Mouse (Mus musculus): ENCODE data around the gene Ap3d1. TPM values are rescaled to one million over a fixed set of nuclear protein-coding genes. Genes with fewer than 3 reads are reported as not detected.

The Ap3d1 gene
- polyA plus RNA-seq, 2 experiments, result 20.1 to 26.2 TPM

DNA sequence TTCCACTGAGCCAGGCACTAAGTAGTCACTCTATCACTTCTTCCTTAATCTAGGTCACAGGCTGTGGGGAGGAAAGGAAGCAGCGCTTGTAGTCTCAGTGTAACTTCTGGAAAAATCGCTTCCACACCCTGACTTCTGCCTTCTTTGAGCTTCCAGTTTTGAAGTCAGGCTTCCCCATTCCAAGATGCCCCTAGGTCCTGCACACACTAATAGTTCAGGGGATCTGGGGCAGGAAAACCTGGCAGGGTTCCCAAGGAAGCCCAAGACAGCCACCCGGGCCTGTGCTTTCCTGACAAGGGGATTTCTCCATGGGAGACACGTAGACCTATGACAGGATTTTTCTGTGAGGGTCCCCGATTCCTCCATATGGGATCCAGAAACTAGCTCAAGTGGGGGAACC, 918 bp downstream of the Ap3d1 start:
- TF ChIP-seq CTCF (IDR thresholded peaks at IDR 0.05; ENCODE audit: low read depth), result no peak
- TF ChIP-seq EP300 (IDR thresholded peaks at IDR 0.05; ENCODE audit: low read depth), result no peak
- peaks cover 24 to 32% of the 10 kb centered on the region in 2 experiments for H3K4me1 ChIP-seq (replicated peaks; ENCODE audit: control insufficient read depth in 2 of 2, insufficient read depth in 2 of 2, low read length in 1 of 2)
- WGBS (ENCODE audit: insufficient replicate concordance), result 9% methylated on average over 5 of the region's 5 CpGs

DNA sequence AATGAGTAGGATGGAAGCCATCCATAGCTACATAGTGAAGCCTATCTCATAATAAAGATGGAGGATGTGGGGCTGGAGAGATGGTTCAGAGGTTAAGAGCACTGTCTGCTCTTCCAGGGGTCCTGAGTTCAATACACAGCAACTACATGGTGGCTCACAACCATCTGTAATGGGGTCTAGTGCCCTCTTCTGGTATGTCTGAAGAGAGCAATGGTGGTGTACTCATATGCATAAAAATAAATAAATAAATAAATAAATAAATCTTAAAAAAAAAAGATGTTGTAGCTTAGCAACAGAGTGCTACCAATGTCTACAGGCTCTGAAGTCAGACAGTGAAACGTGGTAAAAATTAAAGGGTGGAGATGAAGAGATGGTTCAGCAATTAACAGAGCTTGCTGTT, 3.4 kb downstream of the Ap3d1 start:
- H3K27me3 ChIP-seq (ENCODE audit: control insufficient read depth, insufficient read depth, low read length), result no peaks in the 10 kb centered on the region
- H3K4me1 ChIP-seq (replicated peaks; ENCODE audit: control insufficient read depth in 2 of 2, insufficient read depth in 2 of 2, low read length in 1 of 2), result peaks cover 16 to 22% of the 10 kb centered on the region in 2 experiments
- TF ChIP-seq CTCF (IDR thresholded peaks at IDR 0.05; ENCODE audit: low read depth) (peak; percentile 25; the same call in 1 of the 2 replicates), EP300 (IDR thresholded peaks at IDR 0.05; ENCODE audit: low read depth) (no peak)
- DNase-seq (ENCODE audit: low read depth in 3 of 3, low spot score in 3 of 3) (no peak), ATAC-seq (ENCODE audit: insufficient read depth) (no peak)
- H3K9me3 ChIP-seq (ENCODE audit: control insufficient read depth, low read length), result no peaks in the 10 kb centered on the region
- 47% methylated on average over 1 of the region's 1 CpGs for WGBS (ENCODE audit: insufficient replicate concordance)
- no peak overlapping the region for H3K27ac ChIP-seq
- no peak overlapping the region for H3K4me2 ChIP-seq (ENCODE audit: low read depth)
- no peak overlapping the region for H3K4me3 ChIP-seq (ENCODE audit: insufficient read depth in 1 of 2, low read depth in 2 of 2, low read length in 2 of 2)
- H3K9ac ChIP-seq (replicated peaks), result no peak overlapping the region
- no peaks in the 10 kb centered on the region; the same call in 1 of the 2 replicates for H3K36me3 ChIP-seq (replicated peaks; ENCODE audit: control insufficient read depth, insufficient read depth, low read depth)

More for the DNA sequence above, 918 bp downstream of the Ap3d1 start:
- Histone ChIP-seq H3K9ac (replicated peaks) (peak overlapping the region; percentile 96), H3K27me3 (ENCODE audit: control insufficient read depth, insufficient read depth, low read length) (no peaks in the 10 kb centered on the region), H3K27ac (peak overlapping the region; percentile 59), H3K4me2 (ENCODE audit: low read depth) (peak overlapping the region; percentile 99), H3K9me3 (ENCODE audit: control insufficient read depth, low read length) (no peaks in the 10 kb centered on the region), H3K36me3 (replicated peaks; ENCODE audit: control insufficient read depth, insufficient read depth, low read depth) (no peaks in the 10 kb centered on the region; the same call in 1 of the 2 replicates), H3K4me3 (ENCODE audit: insufficient read depth in 1 of 2, low read depth in 2 of 2, low read length in 2 of 2) (peak overlapping the region; percentile 78 to 98)
- DNase-seq (ENCODE audit: low read depth in 3 of 3, low spot score in 3 of 3) (no peak), ATAC-seq (ENCODE audit: insufficient read depth) (no peak)

DNA sequence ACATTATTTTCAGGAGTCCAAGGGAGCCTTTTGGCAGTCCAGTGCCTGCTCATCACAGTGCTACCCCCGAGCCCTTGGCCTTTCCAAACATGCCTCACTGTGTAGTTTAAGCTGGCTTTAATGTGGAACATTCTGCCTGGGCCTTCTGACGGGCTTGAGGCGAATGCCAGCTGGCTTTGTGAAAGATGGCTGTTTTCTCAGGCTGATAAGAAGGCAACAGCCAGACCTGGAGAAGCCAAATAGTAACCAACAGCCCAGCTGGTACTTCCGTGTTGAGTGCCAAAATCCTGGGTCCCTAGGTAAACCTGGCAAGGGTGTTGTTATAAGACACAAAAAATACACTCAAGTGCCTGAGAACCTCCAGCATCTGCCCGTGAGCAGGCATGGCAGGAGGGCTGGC, 5.3 kb downstream of the Ap3d1 start:
- no peak overlapping the region for H3K27ac ChIP-seq
- no peak overlapping the region for H3K4me2 ChIP-seq (ENCODE audit: low read depth)
- peaks cover 7% of the 10 kb centered on the region for H3K36me3 ChIP-seq (replicated peaks; ENCODE audit: control insufficient read depth, insufficient read depth, low read depth)
- DNase-seq (ENCODE audit: low read depth in 3 of 3, low spot score in 3 of 3) (no peak), ATAC-seq (ENCODE audit: insufficient read depth) (no peak)
- no peaks in the 10 kb centered on the region for H3K9me3 ChIP-seq (ENCODE audit: control insufficient read depth, low read length)
- H3K4me3 ChIP-seq (ENCODE audit: insufficient read depth in 1 of 2, low read depth in 2 of 2, low read length in 2 of 2), result no peak overlapping the region
- H3K4me1 ChIP-seq (replicated peaks; ENCODE audit: control insufficient read depth in 2 of 2, insufficient read depth in 2 of 2, low read length in 1 of 2), result peaks cover 13 to 17% of the 10 kb centered on the region in 2 experiments
- whole genome bisulfite sequencing (ENCODE audit: insufficient replicate concordance), result 41% methylated on average over 5 of the region's 5 CpGs
- H3K27me3 ChIP-seq (ENCODE audit: control insufficient read depth, insufficient read depth, low read length), result no peaks in the 10 kb centered on the region
- no peak overlapping the region for H3K9ac ChIP-seq (replicated peaks)
- TF ChIP-seq CTCF (IDR thresholded peaks at IDR 0.05; ENCODE audit: low read depth), result no peak

DNA sequence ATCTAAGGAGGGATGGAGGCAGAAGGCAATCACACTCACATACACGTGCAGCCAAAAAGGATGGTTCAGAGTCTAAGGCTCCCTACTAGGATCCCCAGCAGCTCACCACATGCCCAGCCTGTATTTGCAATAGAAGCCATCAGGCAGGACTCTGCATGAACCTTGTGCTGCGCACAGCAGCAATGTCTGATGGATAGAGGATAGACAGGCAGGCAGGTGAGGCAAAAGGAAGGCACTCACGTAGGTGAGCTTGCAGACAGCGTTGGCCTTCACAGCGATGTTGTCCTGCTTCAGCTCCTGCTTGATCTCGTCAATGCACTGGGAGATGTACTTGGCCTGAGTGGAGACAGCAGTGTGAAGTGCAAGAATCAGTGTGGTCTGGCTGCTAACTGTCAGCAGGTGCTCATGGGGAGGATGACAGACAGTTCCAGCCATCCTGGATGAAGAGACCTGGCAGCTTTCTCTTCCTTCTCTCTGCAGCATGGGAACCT, 9.4 kb downstream of the Ap3d1 start:
- Histone ChIP-seq H3K9ac (replicated peaks) (no peak overlapping the region), H3K27me3 (ENCODE audit: control insufficient read depth, insufficient read depth, low read length) (no peaks in the 10 kb centered on the region), H3K4me1 (replicated peaks; ENCODE audit: control insufficient read depth in 2 of 2, insufficient read depth in 2 of 2, low read length in 1 of 2) (peaks cover 3 to 4% of the 10 kb centered on the region in 2 experiments; a peak in 1 of 4 replicates), H3K36me3 (replicated peaks; ENCODE audit: control insufficient read depth, insufficient read depth, low read depth) (peaks cover 29% of the 10 kb centered on the region), H3K9me3 (ENCODE audit: control insufficient read depth, low read length) (no peaks in the 10 kb centered on the region), H3K27ac (no peak overlapping the region), H3K4me3 (ENCODE audit: insufficient read depth in 1 of 2, low read depth in 2 of 2, low read length in 2 of 2) (no peak overlapping the region), H3K4me2 (ENCODE audit: low read depth) (no peak overlapping the region)
- TF ChIP-seq CTCF (IDR thresholded peaks at IDR 0.05; ENCODE audit: low read depth), result no peak
- ATAC-seq (ENCODE audit: insufficient read depth) (no peak), DNase-seq (ENCODE audit: low read depth in 3 of 3, low spot score in 3 of 3) (no peak)
- WGBS (ENCODE audit: insufficient replicate concordance), result 86% methylated on average over 6 of the region's 6 CpGs

DNA sequence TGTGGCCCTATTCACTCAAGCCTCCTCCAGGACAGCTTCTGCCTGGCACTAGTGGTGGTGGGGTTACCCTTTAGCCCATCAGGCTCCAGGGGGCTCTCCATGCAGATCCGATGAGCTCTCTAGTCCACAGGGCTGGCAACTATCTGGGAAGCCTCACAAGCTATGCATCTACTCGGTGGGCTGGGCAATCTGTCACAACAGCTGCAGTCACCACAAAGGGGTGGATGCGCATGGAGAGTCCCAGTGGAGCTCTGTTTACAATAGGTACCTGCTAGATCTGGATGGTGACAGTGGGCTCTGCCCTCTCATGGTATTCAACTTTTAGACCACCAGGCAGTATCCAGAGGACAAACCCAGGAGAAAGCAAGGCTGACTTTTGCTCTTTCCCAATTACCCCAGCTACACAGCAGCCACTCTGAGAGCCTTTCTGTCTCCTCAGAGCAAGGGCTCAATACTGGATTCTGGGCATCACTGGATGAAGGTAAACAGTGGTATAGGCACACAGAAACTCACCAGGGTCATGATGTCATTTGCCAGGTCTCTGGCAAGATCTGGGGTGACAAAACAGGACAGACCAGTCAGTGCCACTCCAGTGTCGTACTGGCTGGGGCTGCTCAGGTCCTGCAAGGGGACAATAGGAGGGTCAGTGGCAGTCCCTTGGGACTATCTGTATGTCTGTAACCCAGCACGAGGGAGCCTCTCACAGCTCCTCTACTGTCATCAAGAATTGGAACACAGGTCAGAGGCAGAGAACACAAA, 14.5 kb downstream of the Ap3d1 start:
- H3K27me3 ChIP-seq (ENCODE audit: control insufficient read depth, insufficient read depth, low read length), result no peaks in the 10 kb centered on the region
- no peaks in the 10 kb centered on the region for H3K9me3 ChIP-seq (ENCODE audit: control insufficient read depth, low read length)
- H3K36me3 ChIP-seq (replicated peaks; ENCODE audit: control insufficient read depth, insufficient read depth, low read depth), result peaks cover 54% of the 10 kb centered on the region
- H3K4me3 ChIP-seq (ENCODE audit: insufficient read depth in 1 of 2, low read depth in 2 of 2, low read length in 2 of 2), result no peak overlapping the region
- TF ChIP-seq EP300 (IDR thresholded peaks at IDR 0.05; ENCODE audit: low read depth) (no peak), CTCF (IDR thresholded peaks at IDR 0.05; ENCODE audit: low read depth) (no peak)
- DNase-seq (ENCODE audit: low read depth in 3 of 3, low spot score in 3 of 3), result no peak
- no peak overlapping the region for H3K27ac ChIP-seq
- no peak for ATAC-seq (ENCODE audit: insufficient read depth)
- no peaks in the 10 kb centered on the region for H3K4me1 ChIP-seq (replicated peaks; ENCODE audit: control insufficient read depth in 2 of 2, insufficient read depth in 2 of 2, low read length in 1 of 2)
- WGBS (ENCODE audit: insufficient replicate concordance), result 81% methylated on average over 5 of the region's 5 CpGs
- H3K9ac ChIP-seq (replicated peaks), result no peak overlapping the region
- H3K4me2 ChIP-seq (ENCODE audit: low read depth), result no peak overlapping the region
